9 mouse cellular contexts compared by ENCODE assay signal in genomic region chr13:24415506-24416206, GRCm38 (mm10).
DNase-seq lines count a peak whose midpoint lies in the region; ATAC-seq lines count a peak whose summit lies in the region.
"Had no signal": no experiment of that assay in that cellular context is flagged by ENCODE, and none has a peak within 500 bp of the region (broad histone marks: within the 10 kb centered on the region; RNA-seq: fewer than 3 reads in every experiment).

No protein-coding gene starts in this region.

- no peaks in the 10 kb centered on the region for H3K9me3 ChIP-seq in liver, embryonic 11.5 days (ENCODE audit: control insufficient read depth, low read length)
- H3K9me3 ChIP-seq: limb, embryonic 13.5 days; midbrain, embryonic 15.5 days had no signal

- peaks cover 63% of the 10 kb centered on the region for H3K4me1 ChIP-seq in liver, embryonic 11.5 days (replicated peaks; ENCODE audit: control insufficient read depth, insufficient read depth, low read length)
- H3K4me1 ChIP-seq: limb, embryonic 13.5 days; midbrain, embryonic 15.5 days had no signal

- ATAC-seq in liver, embryonic 11.5 days (replicated peaks; ENCODE audit: low FRiP score): no peak
- peak; percentile 12; the same call in 1 of the 2 replicates for ATAC-seq in granulocyte monocyte progenitor cell, adult 5-6 weeks (replicated peaks; ENCODE audit: poor library complexity, severe bottlenecking)
- peak; percentile 24; the same call in 1 of the 2 replicates for ATAC-seq in monocyte, adult 5-6 weeks (replicated peaks; ENCODE audit: insufficient number of reproducible peaks, low FRiP score, low TSS enrichment, poor library complexity, severe bottlenecking)
- ATAC-seq: midbrain, embryonic 15.5 days had no signal

- 63% methylated on average over 13 of the region's 13 CpGs for WGBS in liver, embryonic 11.5 days

- H3K36me3 ChIP-seq in liver, embryonic 11.5 days (ENCODE audit: control insufficient read depth, insufficient read depth, low read length): no peaks in the 10 kb centered on the region
- H3K36me3 ChIP-seq: limb, embryonic 13.5 days; midbrain, embryonic 15.5 days had no signal

- peak overlapping the region; percentile 21 for H3K4me2 ChIP-seq in liver, embryonic 11.5 days
- H3K4me2 ChIP-seq: limb, embryonic 13.5 days; midbrain, embryonic 15.5 days had no signal

- no peaks in the 10 kb centered on the region for H3K27me3 ChIP-seq in liver, embryonic 11.5 days (replicated peaks; ENCODE audit: control insufficient read depth, insufficient read depth, low read length)
- H3K27me3 ChIP-seq: limb, embryonic 13.5 days; midbrain, embryonic 15.5 days had no signal

- no peak overlapping the region for H3K4me3 ChIP-seq in liver, embryonic 11.5 days (ENCODE audit: low read depth, low read length)
- H3K4me3 ChIP-seq: limb, embryonic 13.5 days; midbrain, embryonic 15.5 days had no signal

- H3K27ac ChIP-seq in liver, embryonic 11.5 days (ENCODE audit: low read depth, low read length): no peak overlapping the region
- H3K27ac ChIP-seq: limb, embryonic 13.5 days; midbrain, embryonic 15.5 days had no signal

- no peak for DNase-seq in liver, embryonic 11.5 days (ENCODE audit: low spot score)
- no peak for DNase-seq in liver
- DNase-seq in thymus, postnatal 36 days: peak; percentile 57 to 73
- DNase-seq in cerebellum, postnatal 36 days: no peak
- no peak for DNase-seq in layer of hippocampus, adult 18-20 months (ENCODE audit: low spot score in 2 of 2)

- no peak overlapping the region for H3K9ac ChIP-seq in liver, embryonic 11.5 days (ENCODE audit: low read depth, low read length)
- H3K9ac ChIP-seq: limb, embryonic 13.5 days; midbrain, embryonic 15.5 days had no signal

Comparison
In these comparisons a context has a peak if more than half of its experiments do, and no peak if none do; other contexts are left out.
1. DNase-seq: peak in thymus, postnatal 36 days (2 of 2); none in liver, embryonic 11.5 days (single experiment), liver (single experiment), cerebellum, postnatal 36 days (0 of 2) and layer of hippocampus, adult 18-20 months (0 of 2).